Mouse (Mus musculus) ovary, postnatal 10 days (tissue): ENCODE measurements at regions not wholly inside any gene's neighbourhood (a gene's known extent, or its start where the extent isn't known, plus 50 kb on each side); places are given as distances from the start of the nearest gene placed in this dataset.

Experiments used
- DNase-seq: peaks from one replicate; pipeline ENCODE4 v3.0.0; 2022; ENCODE audit warnings: low spot score

DNA sequence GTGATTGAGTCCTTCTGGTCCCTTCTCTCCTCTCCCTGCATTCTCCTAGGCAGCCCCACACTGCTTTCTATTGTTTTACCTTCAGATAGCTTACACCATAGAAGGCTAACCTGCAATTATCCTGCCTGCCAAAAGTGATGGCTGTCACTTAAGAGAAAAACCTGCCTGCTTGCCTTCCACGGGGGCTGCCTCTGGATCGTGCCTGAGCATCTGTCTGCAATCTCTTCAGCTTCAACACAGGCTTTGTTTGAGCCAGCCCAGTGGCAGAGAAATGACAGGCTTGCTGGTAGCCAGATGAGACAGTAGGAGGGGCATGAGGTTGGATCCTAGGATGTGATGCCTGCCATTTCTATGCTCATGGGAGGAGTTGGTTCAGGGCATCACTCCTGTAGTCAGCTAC, 345.2 kb upstream of the Tshz3 start:
- DNase-seq: no peak

GRCm38 (mm10) chr7:36350616-36351015, 347.3 kb upstream of the Tshz3 start:
- no peak for DNase-seq

GRCm38 (mm10) chr7:36348195-36348594, 349.7 kb upstream of the Tshz3 start:
- no peak for DNase-seq

DNA sequence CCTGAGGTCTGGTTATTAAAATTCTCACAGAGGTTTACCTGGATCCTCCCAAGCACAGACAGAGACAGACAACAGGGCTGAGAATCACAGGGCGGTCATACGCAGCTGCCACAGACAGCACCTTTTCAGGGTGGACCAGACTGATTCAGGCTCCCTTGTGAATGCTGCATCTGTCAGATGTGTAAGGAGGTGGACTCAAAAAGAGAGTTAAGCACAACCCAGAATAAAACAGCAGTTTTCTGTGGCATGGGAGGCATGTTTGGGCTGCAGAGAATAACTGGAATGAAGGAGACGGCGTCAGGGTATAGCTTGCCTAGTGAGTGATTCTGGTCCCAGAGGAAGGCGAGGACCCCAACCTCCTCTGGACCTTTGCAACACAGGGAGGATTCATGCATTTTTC, 363.1 kb upstream of the Tshz3 start:
- DNase-seq: no peak

GRCm38 (mm10) chr7:36334091-36334490, 363.8 kb upstream of the Tshz3 start:
- no peak for DNase-seq

- DNase-seq: no peak
Measured at GRCm38 (mm10) chr7:36332633-36333032, 365.3 kb upstream of the Tshz3 start.

GRCm38 (mm10) chr7:36328141-36328540, 369.8 kb upstream of the Tshz3 start:
- no peak for DNase-seq

DNA sequence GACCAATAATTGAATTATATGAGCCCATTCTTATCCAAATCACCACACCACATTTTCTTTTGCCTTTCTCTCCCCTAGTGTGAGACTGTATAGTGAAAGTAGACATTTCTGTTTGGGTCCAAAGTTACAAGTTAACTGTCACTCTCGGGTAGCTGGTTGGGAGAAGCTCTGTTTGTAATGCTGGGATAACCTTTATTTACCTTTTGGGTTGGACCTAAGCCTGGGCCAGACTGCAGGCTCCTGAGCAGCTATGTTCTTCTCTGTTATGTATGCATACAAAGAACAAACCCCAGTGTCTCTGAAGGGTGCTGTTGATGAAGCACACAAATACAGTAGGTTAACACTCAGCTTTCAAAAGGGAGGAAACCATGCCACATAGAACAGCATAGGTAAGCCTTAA, 373.9 kb upstream of the Tshz3 start:
- no peak for DNase-seq

DNA sequence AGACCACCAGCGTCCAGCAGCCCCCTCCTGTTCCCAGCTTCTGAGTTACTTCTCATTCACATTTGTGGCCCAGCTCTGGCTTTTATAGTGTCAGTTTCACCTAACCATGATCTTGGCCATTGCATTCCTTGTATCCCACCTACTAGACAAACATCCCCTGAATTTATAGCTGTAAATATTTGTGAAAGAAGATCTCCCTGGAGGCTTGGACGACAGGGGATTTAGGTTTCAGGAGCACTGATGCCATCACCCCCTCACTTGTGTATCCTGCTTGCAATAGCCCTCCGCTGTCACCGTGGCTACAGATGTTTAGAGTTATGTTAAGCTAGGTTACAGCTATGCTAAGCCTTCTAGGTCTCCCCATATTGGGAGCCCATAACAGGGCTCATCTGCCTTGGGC, 375.7 kb upstream of the Tshz3 start:
- no peak for DNase-seq

- peak; percentile 18 for DNase-seq
Measured at GRCm38 (mm10) chr7:36317466-36318212, 380.3 kb upstream of the Tshz3 start.

GRCm38 (mm10) chr7:36313751-36314150, 384.2 kb upstream of the Tshz3 start:
- no peak for DNase-seq

DNA sequence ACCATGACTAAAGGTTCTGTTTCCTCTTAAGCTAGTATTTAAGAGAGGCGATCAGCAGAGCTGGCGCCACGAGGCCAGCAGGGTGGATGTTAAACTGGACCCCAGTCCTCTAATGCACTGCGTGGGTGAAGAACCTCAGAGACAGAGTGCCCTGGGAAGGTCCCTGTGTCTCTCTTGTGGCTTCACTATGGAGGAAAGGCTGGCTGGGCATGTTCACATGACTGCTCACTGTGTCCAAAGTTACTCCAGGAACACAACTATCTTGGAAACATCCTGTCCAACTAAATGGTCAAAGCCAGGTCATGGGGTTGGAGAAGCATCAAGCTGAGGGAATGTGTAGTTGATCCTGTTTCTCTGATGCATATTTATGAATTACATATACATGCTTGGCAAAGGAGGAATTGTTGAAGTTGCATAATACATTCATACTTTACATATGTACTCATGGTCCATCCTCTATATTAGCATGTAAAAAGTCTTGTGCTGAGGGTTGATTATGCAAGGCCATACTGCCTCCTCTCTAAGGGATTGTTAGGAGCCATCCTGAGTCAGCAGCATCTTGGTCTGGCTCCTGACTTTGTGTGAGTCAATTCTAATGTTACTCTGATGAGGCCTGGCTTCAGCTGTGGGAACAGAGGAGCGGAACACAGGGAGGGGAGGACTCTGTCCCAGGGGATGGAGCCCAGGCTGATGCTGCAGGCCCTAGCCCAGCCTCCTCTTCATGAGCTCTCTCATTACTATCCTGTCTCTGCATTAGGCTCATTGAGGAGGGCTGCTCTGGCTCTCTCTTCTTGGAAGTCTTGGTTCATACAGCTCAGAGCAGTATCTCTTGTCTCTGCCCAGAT, 387.9 kb upstream of the Tshz3 start:
- DNase-seq: no peak

- DNase-seq: no peak
Measured at GRCm38 (mm10) chr7:36308726-36309125, 389.2 kb upstream of the Tshz3 start.

GRCm38 (mm10) chr7:36308106-36308620, 389.8 kb upstream of the Tshz3 start:
- DNase-seq: no peak

DNA sequence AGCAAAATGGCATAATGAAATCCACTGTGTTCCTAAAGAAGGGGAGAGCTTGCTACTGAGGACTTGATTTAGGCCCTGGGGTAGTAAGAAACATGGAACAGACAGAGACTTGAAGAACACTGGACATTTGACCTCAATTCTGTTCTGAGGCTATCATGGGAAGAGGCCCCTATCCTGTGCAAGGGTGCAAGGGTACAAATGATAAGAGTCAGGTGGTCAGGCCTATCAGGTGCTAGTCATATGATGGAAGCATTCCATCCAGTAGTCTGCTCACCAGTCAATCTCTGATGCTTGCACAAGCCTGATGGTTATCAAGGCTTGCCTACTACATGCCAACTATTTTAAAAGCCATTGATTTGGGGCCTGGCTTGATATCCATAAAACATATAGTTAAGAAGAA, 420.6 kb upstream of the Tshz3 start:
- DNase-seq: no peak

DNA sequence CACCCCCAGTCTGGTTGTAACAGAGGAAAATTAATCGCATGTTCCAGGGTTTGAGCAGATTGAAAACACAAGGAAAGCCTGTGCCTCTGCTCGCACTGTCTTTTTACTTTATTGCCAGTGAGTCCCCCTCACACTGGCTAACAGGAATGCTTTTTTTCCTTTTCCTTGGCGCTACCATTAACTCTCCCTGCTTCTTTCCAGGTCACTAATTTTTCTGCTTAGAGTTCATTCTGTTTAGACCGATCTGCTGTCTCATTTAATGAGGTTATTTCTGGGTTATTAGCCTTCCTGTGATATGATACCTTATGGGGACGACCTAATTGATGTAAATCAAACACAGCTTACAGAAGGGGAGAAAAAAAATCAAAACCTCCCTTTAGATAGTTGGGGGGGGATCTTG, 429.0 kb upstream of the Tshz3 start:
- no peak for DNase-seq

- DNase-seq: no peak
Measured at GRCm38 (mm10) chr7:36265163-36265823, 432.6 kb upstream of the Tshz3 start.

DNA sequence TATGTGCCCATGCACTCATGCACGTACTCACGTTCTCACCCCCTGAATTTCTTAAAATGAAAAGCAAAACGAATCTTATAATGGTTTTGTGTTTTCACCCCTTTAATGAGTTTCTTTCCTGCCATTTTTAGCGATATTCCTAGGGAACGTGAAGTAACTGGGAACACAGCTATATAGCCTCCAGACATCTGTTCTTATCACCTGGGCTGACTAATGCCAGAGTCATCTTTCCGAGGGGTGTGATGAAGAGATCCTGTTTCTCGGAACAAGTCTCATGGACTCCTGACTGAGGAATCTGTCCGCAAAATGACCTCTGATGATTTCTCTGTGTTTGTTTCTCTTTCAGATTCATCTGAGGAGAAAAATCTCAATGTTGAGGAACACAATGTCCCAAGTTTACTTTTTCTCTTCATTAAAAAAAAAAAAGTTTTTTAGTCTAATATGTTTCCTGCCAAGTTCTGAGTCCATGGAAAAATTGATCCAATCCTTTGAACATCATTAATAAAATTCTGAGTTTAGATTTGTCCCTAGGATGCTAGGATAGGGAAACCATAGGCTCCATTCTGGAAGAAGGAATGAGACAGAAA, 435.7 kb upstream of the Tshz3 start:
- DNase-seq: no peak

GRCm38 (mm10) chr7:36257102-36257501, 440.8 kb upstream of the Tshz3 start:
- DNase-seq: no peak

GRCm38 (mm10) chr7:36247356-36247755, 444.6 kb upstream of the Zfp507 start:
- DNase-seq: peak; percentile 13

- DNase-seq: no peak
Measured at GRCm38 (mm10) chr7:36236673-36237072, 433.9 kb upstream of the Zfp507 start.

GRCm38 (mm10) chr7:36229031-36229430, 426.2 kb upstream of the Zfp507 start:
- DNase-seq: no peak
